Comparison of ENCODE assay signal across 8 mouse cellular contexts in the genomic region with DNA sequence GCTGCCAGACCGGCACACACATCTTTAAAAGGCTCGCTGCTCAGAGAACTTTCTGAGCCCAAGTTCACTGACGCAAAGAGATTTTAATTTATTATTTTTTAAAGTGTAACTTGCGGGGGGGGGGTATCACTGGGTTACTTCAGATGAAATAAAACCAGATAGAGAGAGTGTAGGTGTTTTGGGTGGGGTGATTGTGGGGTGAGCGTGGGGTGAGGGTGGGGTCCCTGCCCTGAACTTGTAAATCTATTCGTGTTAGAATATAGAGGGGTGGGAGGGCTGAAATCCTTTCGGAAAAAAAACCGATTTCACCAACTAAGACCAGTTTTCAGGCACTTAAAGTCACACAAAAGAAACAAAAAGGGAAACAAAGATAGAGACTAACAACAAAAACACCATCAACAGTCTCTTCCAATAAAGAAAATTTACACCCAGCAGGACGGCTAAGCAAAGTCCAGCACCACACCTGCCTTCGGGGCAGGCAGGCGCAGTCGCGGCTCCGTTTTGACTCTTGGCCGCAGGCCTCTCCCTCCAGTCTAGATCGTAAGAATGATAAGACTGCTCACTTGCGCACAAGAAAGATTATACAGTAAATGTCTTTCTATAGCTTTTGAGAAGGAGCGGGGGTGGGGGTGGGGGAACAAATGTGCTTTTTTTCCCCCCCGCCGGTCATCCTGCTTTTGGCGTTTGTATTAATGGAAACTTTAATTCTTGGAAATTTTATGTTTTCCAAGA. TPM values are rescaled to one million over a fixed set of nuclear protein-coding genes. Genes with fewer than 3 reads are reported as not detected.
DNase-seq lines count a peak whose midpoint lies in the region; ATAC-seq and TF ChIP-seq lines count a peak whose summit lies in the region.

No protein-coding gene starts in this region.

- DNase-seq in adrenal gland, adult 2 months = peak; percentile 29
- no peak for DNase-seq in adrenal gland, adult 18-20 months (ENCODE audit: low spot score in 2 of 2)
- peak; percentile 34 for DNase-seq in brain, embryonic 14.5 days (ENCODE audit: low read depth)
- DNase-seq in liver, adult 2 months (ENCODE audit: extremely low read depth, low read depth, low spot score) = no peak
- DNase-seq in right cerebral cortex, adult 2 months (ENCODE audit: low spot score in 2 of 2) = no peak
- no peak for DNase-seq in layer of hippocampus, adult 18-20 months (ENCODE audit: low spot score in 2 of 2)

- H3K9ac ChIP-seq in hindbrain, embryonic 13.5 days = peak overlapping the region; percentile 68
- H3K9ac ChIP-seq in liver, adult 2 months (ENCODE audit: low read depth, low read length) = peak overlapping the region; percentile 32
- H3K9ac ChIP-seq in neural tube, embryonic 15.5 days (replicated peaks) = no peak overlapping the region

- no peaks in the 10 kb centered on the region for H3K9me3 ChIP-seq in hindbrain, embryonic 13.5 days
- no peaks in the 10 kb centered on the region for H3K9me3 ChIP-seq in neural tube, embryonic 15.5 days (replicated peaks)

- no peaks in the 10 kb centered on the region for H3K36me3 ChIP-seq in hindbrain, embryonic 13.5 days
- H3K36me3 ChIP-seq in liver, adult 2 months (ENCODE audit: control insufficient read depth, insufficient read depth, low read length) = no peaks in the 10 kb centered on the region
- no peaks in the 10 kb centered on the region for H3K36me3 ChIP-seq in neural tube, embryonic 15.5 days

- peak overlapping the region; percentile 91 for H3K4me2 ChIP-seq in hindbrain, embryonic 13.5 days
- peak overlapping the region; percentile 93 for H3K4me2 ChIP-seq in neural tube, embryonic 15.5 days

- H3K79me2 ChIP-seq in liver, adult 2 months (ENCODE audit: control insufficient read depth, insufficient read depth, low read length) = no peaks in the 10 kb centered on the region

- no peak overlapping the region for H3K27ac ChIP-seq in hindbrain, embryonic 13.5 days
- 0 out of 2 replicates have a peak overlapping the region, but pooled peaks have one; percentile 2 for H3K27ac ChIP-seq in liver, adult 2 months (replicated peaks; ENCODE audit: insufficient read depth, low read depth, low read length)
- no peak overlapping the region for H3K27ac ChIP-seq in neural tube, embryonic 15.5 days (replicated peaks)

- 0 out of 2 replicates have a peak, but pooled peaks have one; percentile 6 for ATAC-seq in hindbrain, embryonic 13.5 days (ENCODE audit: low FRiP score)
- no peak for ATAC-seq in neural tube, embryonic 15.5 days (ENCODE audit: low FRiP score)

- 5% methylated on average over 21 of the region's 21 CpGs for WGBS in hindbrain, embryonic 13.5 days
- 9% methylated on average over 21 of the region's 21 CpGs for WGBS in liver, adult 2 months
- 6% methylated on average over 21 of the region's 21 CpGs for WGBS in neural tube, embryonic 15.5 days

- no peak for TF ChIP-seq POLR2A in brain, embryonic 14.5 days (IDR thresholded peaks at IDR 0.05; ENCODE audit: borderline replicate concordance, extremely low read depth, insufficient read depth, insufficient read length, poor library complexity, severe bottlenecking)
- no peak for TF ChIP-seq POLR2A in liver, adult 2 months (IDR thresholded peaks at IDR 0.05; ENCODE audit: extremely low read depth, insufficient read depth, low read length)

- peaks cover 26% of the 10 kb centered on the region for H3K4me1 ChIP-seq in hindbrain, embryonic 13.5 days (replicated peaks)
- peaks cover 5% of the 10 kb centered on the region for H3K4me1 ChIP-seq in liver, adult 2 months (ENCODE audit: control insufficient read depth, insufficient read depth, low read length)
- peaks cover 26% of the 10 kb centered on the region for H3K4me1 ChIP-seq in neural tube, embryonic 15.5 days

- H3K27me3 ChIP-seq in hindbrain, embryonic 13.5 days = peaks cover 64% of the 10 kb centered on the region
- H3K27me3 ChIP-seq in liver, adult 2 months (ENCODE audit: control insufficient read depth, insufficient read depth, low read length) = 0 out of 2 replicates have a peak, but pooled peaks cover 2% of the 10 kb centered on the region
- peaks cover 47% of the 10 kb centered on the region for H3K27me3 ChIP-seq in neural tube, embryonic 15.5 days (replicated peaks)

- H3K4me3 ChIP-seq in hindbrain, embryonic 13.5 days = peak overlapping the region; percentile 48
- peak overlapping the region; percentile 44; the same call in 1 of the 2 replicates for H3K4me3 ChIP-seq in liver, adult 2 months (ENCODE audit: insufficient read depth, low read depth, low read length)
- H3K4me3 ChIP-seq in neural tube, embryonic 15.5 days (replicated peaks) = peak overlapping the region; percentile 44

- TF ChIP-seq CTCF in brain, embryonic 14.5 days (IDR thresholded peaks at IDR 0.05; ENCODE audit: borderline replicate concordance, extremely low read depth, insufficient read depth, insufficient read length) = no peak
- no peak for TF ChIP-seq CTCF in liver, adult 2 months (IDR thresholded peaks at IDR 0.05; ENCODE audit: low read depth, low read length)

RNA-seq across cellular contexts. Expression of a gene that starts 0.4 kb away (rescaled TPM):
- total RNA-seq in adrenal gland, adult 2 months (2021) = 10 to 100 TPM in 1 of 2 experiments, 1 to 10 TPM in 1; 6.4 to 12.1 TPM
- 5.6 and 7.6 TPM in 2 replicates for polyA plus RNA-seq in adrenal gland, adult 2 months (2012; rRNA removed)
- 10 to 100 TPM in 1 of 2 experiments, 1 to 10 TPM in 1; 6.4 to 10.9 TPM for total RNA-seq in adrenal gland, adult 18-20 months (2021)
- polyA plus RNA-seq in brain, embryonic 14.5 days (2012; rRNA removed) = 10.2 and 11.2 TPM in 2 replicates
- polyA plus RNA-seq in hindbrain, embryonic 13.5 days (2015; fragmentation: Nextera tagmentation; extraction: Ambion mirVana) = 10.9 and 12.1 TPM in 2 replicates
- 4.2 and 6.9 TPM in 2 replicates for total RNA-seq in liver, adult 2 months (2014; rRNA removed)
- polyA plus RNA-seq in liver, adult 2 months (2012; rRNA removed) = 1.8 and 3.0 TPM in 2 replicates
- polyA plus RNA-seq in neural tube, embryonic 15.5 days (2015; fragmentation: Nextera tagmentation; extraction: Ambion mirVana) = 13.6 and 19.7 TPM in 2 replicates
- total RNA-seq in layer of hippocampus, adult 18-20 months (2021) = 1 to 10 TPM; 1.6 to 2.2 TPM

Comparison
In these comparisons a context has a peak if more than half of its experiments do, and no peak if none do; other contexts are left out.
1. DNase-seq: peak in adrenal gland, adult 2 months (single experiment) and brain, embryonic 14.5 days (single experiment); none in adrenal gland, adult 18-20 months (0 of 2), liver, adult 2 months (single experiment), right cerebral cortex, adult 2 months (0 of 2) and layer of hippocampus, adult 18-20 months (0 of 2).
2. Peak in every context shown above with its lines, with median percentiles within 50 percentile points of each other: H3K4me3 ChIP-seq.